Mouse (Mus musculus) embryo, embryonic 11.5 days (tissue): ENCODE measurements around the gene Plpp6.
"Not testable (repeated sequence)": the region's sequence is repeated elsewhere in the genome, so short reads cannot be mapped to it uniquely, and the experiment has no call there.

ENCODE experiments used
- DNase-seq: peaks from one replicate; pipeline ENCODE4 v3.0.0-alpha.2; 2012; ENCODE audit warnings: low read depth, low spot score

Plpp6 gene

GRCm38 (mm10) chr19:28982617-28983016, 18.9 kb downstream of the Plpp6 start:
- DNase-seq = no peak

GRCm38 (mm10) chr19:28989515-28989914, 25.8 kb downstream of the Plpp6 start:
- DNase-seq = no peak

GRCm38 (mm10) chr19:28990194-28990589, 26.4 kb downstream of the Plpp6 start, which contains the start of gene Cdc37l1:
Gene Cdc37l1, plus strand, starts transcription at chr19:28990352.
- DNase-seq = peak; percentile 92

GRCm38 (mm10) chr19:28990590-28991221, 27.0 kb downstream of the Plpp6 start:
- DNase-seq = peak; percentile 14

- DNase-seq = no peak
These were observed 27.6 kb downstream of the Plpp6 start for GRCm38 (mm10) chr19:28991391-28991790.

GRCm38 (mm10) chr19:28994870-28995269, 31.1 kb downstream of the Plpp6 start:
- no peak for DNase-seq

- no peak for DNase-seq
These were observed 31.6 kb downstream of the Plpp6 start for GRCm38 (mm10) chr19:28995366-28995765.

- DNase-seq = no peak
These were observed 34.4 kb downstream of the Plpp6 start for GRCm38 (mm10) chr19:28997976-28998630.

- not testable (repeated sequence) for DNase-seq
These were observed 36.6 kb downstream of the Plpp6 start for GRCm38 (mm10) chr19:29000321-29000720.

- no peak for DNase-seq
These were observed 44.4 kb downstream of the Plpp6 start for GRCm38 (mm10) chr19:29008069-29008706.

GRCm38 (mm10) chr19:29009046-29009445, 45.3 kb downstream of the Plpp6 start:
- DNase-seq = no peak

GRCm38 (mm10) chr19:29011355-29011990, 47.7 kb downstream of the Plpp6 start:
- no peak for DNase-seq

GRCm38 (mm10) chr19:29014466-29015055, 50.8 kb downstream of the Plpp6 start:
- no peak for DNase-seq

- no peak for DNase-seq
These were observed 51.9 kb downstream of the Plpp6 start for GRCm38 (mm10) chr19:29015410-29016203.

GRCm38 (mm10) chr19:29016204-29016765, 52.5 kb downstream of the Plpp6 start:
- DNase-seq = no peak
